Mouse (Mus musculus): Measurements from ENCODE around the gene Nprl2. TPM values are rescaled to one million over a fixed set of nuclear protein-coding genes. Genes with fewer than 3 reads are reported as not detected.
"Not testable (repeated sequence)": the region's sequence is repeated elsewhere in the genome, so short reads cannot be mapped to it uniquely, and the experiment has no call there.

Nprl2 gene
- polyA plus RNA-seq, 1 experiment from 2014 or later: 33.1 TPM

DNA sequence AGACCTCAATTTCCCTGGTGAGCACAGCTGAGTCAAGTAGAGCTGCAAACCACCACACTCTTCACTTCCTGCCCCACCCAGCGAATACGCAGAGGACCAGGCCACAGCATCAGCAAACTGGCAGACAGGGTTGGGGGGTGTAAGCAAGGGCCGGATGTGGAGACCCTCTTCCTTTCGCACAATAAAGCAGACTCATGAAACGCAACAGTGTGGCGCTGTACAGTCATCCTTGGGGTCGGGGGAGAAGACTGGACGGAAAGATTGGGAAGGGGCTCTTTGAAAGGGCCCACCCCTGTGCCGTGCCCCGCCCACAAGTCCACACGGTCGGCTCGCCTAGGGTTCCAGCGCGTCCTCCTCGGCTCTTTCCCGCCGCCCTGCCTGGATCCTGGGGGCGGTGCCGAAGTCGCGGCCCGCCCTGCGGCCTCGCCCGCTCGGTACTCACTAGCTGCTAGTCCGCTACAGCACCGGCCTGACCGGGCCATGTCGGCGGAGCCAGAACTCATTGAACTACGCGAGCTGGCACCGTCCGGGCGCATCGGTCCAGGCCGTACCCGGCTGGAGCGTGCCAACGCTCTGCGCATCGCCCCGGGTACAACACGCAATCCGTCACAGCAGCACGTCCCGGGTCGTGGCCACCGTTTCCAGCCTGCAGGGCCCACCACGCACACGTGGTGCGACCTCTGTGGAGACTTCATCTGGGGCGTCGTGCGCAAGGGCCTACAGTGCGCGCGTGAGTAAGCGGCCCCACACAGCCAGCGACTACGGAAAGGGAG lies 9.3 kb downstream of the Nprl2 start, which contains the start of gene Rassf1:
TSS of gene Rassf1 (plus strand) at position 439 of the 773 bp plus-strand sequence.
- Histone ChIP-seq H3K27me3 (ENCODE audit: insufficient read depth, poor library complexity, severe bottlenecking) (peaks cover 53% of the 10 kb centered on the region), H3K4me3 (peak within 1 kb of the TSS; percentile 70), H3K9me3 (no peaks in the 10 kb centered on the region), H3K4me1 (peaks cover 73% of the 10 kb centered on the region), H3K36me3 (peaks cover 2% of the 10 kb centered on the region), H3K27ac (peak within 1 kb of the TSS; percentile 87)
- DNase-seq (ENCODE audit: low spot score): peak; percentile 88
- WGBS: under 1% methylated on average over 63 of the region's 63 CpGs

DNA sequence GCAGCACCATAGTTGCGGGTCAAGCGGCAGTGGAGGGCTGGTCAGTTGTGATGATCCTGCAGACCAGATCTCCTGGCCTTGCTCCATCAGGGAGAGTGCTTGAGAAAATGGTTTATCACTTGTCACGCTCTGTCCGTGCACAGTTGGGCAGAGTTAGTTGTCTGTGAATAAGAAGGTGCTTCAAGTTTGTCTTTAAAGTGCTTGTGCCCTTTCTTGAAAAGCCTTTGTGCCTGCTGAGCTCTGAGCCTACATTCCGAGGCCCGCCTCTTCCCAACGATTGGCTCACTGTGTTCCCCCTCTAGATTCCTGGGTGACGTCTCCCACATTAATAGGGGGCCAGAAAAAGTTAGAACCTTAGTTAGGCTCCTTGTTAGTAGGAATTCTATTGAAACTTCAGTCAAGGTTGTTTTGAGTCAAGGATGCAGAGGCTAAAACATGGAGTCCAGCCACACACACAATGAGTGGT lies 9.9 kb downstream of the Nprl2 start:
- peaks cover 53% of the 10 kb centered on the region for H3K27me3 ChIP-seq (ENCODE audit: insufficient read depth, poor library complexity, severe bottlenecking)
- 11% methylated on average over 8 of the region's 8 CpGs for WGBS
- peaks cover 73% of the 10 kb centered on the region for H3K4me1 ChIP-seq
- no peak for DNase-seq (ENCODE audit: low spot score)
- peak overlapping the region; percentile 70 for H3K4me3 ChIP-seq
- H3K27ac ChIP-seq: peak overlapping the region; percentile 87
- H3K9me3 ChIP-seq: no peaks in the 10 kb centered on the region
- peaks cover 6% of the 10 kb centered on the region for H3K36me3 ChIP-seq

DNA sequence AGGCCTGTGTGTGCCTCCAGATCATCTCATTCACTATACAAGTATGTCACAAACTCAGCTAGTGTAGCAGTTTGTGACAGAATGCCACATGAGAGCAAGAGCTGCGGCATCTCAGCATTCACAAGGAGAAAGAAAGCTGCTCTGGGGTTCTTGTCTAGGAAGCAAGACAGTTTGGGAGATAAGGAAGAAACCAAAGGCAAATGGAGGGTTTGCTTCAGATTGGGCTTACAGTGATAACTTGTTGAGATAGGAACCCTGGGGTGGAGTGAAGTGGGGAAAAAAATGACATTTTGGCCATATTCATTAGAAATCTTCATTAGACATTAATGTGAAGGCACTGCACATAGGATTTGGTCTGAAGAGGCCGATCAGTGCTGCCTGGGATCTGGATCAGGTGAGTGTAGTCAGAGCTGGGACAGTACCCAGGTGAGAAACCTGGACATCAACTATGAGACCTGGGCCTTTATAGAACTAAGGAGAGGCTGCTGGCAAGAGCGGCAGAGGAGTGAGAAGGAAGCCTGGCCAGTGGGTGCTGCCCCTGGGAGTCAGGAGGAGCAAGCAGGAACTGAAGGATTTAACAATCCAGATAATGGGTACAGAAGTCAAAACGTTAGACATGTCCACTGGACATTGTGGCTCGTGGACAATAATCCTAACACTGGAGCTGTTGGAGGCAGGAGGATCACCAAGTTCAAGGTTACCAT lies 10.8 kb downstream of the Nprl2 start:
- H3K4me3 ChIP-seq: peak overlapping the region; percentile 84; the same call in 1 of the 2 replicates

DNA sequence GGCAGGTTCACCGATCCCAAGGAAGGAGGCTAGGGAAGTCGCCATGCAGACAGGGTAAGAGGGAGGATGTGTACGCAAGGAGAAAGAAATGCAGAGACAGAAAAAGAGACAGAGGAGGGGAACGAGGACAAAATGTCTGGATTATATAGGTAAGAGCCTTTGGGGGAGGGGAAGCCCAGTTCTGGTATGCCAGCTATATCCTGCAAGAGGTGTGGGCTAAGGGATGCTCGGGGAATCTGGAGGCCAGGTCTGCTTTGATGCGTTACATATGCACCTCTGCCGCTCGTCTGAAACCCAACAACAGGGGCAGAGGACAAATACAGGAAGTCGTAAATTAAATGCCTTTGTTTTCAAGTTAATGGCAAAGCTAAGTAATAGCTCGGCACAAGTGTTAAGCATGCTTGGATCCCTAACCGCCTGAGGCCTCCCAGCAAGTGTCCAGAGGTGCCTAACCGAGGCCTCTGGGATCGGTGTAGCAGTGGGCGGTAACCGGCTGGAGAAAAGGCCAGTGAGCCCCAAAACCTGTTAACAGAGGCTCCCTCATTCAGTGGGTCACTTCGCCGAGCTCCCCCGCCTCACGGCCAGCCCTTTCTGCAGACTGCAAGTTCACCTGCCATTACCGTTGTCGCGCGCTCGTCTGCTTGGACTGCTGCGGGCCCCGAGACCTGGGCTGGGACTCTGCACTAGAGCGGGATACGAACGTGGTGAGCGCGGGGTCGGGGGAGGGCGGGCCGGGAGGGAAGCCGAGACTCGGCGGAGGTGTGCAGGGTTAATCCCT lies 11.7 kb downstream of the Nprl2 start:
- peaks cover 24% of the 10 kb centered on the region for H3K36me3 ChIP-seq
- WGBS: 8% methylated on average over 37 of the region's 37 CpGs
- H3K27ac ChIP-seq: peak overlapping the region; percentile 96
- peaks cover 62% of the 10 kb centered on the region for H3K4me1 ChIP-seq
- DNase-seq (ENCODE audit: low spot score): no peak
- peak overlapping the region; percentile 84 for H3K4me3 ChIP-seq
- peaks cover 38% of the 10 kb centered on the region for H3K27me3 ChIP-seq (ENCODE audit: insufficient read depth, poor library complexity, severe bottlenecking)
- no peaks in the 10 kb centered on the region for H3K9me3 ChIP-seq

More for the DNA sequence above, 10.8 kb downstream of the Nprl2 start:
- Histone ChIP-seq H3K36me3 (peaks cover 15% of the 10 kb centered on the region), H3K27ac (no peak overlapping the region), H3K4me1 (peaks cover 65% of the 10 kb centered on the region), H3K27me3 (ENCODE audit: insufficient read depth, poor library complexity, severe bottlenecking) (peaks cover 47% of the 10 kb centered on the region), H3K9me3 (no peaks in the 10 kb centered on the region)
- DNase-seq (ENCODE audit: low spot score): no peak
- whole genome bisulfite sequencing: 75% methylated on average over 5 of the region's 5 CpGs

DNA sequence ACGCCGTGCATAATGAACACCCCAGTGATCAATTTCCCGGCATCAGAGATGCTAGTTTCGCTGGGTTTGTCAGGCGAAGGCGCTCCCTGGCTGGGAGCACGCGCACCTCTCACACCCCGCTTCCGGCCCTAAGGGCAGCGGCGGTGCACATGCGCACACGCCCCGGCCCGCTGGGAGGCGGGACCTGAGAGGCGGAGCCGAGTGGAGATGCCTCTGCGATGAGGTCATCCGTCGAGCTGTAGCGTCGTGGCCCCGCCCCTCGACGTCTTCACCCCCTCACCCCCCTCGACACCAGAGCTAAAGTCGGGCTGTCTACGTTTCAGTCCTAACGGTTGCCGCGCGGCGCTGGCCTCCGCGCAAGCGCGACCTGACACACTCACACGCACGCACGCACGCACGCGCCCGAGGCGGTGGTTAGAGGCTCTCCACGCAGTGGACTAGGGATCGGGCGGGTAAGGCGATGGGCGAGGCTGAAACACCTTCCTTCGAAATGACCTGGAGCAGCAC lies 12.3 kb downstream of the Nprl2 start:
- peak; percentile 99 for DNase-seq (ENCODE audit: low spot score)
- H3K36me3 ChIP-seq: peaks cover 31% of the 10 kb centered on the region
- peak overlapping the region; percentile 96 for H3K27ac ChIP-seq
- no peaks in the 10 kb centered on the region for H3K9me3 ChIP-seq
- H3K4me3 ChIP-seq: peak overlapping the region; percentile 84
- H3K4me1 ChIP-seq: peaks cover 62% of the 10 kb centered on the region
- 0% methylated on average over 53 of the region's 53 CpGs for WGBS
- peaks cover 32% of the 10 kb centered on the region for H3K27me3 ChIP-seq (ENCODE audit: insufficient read depth, poor library complexity, severe bottlenecking)

DNA sequence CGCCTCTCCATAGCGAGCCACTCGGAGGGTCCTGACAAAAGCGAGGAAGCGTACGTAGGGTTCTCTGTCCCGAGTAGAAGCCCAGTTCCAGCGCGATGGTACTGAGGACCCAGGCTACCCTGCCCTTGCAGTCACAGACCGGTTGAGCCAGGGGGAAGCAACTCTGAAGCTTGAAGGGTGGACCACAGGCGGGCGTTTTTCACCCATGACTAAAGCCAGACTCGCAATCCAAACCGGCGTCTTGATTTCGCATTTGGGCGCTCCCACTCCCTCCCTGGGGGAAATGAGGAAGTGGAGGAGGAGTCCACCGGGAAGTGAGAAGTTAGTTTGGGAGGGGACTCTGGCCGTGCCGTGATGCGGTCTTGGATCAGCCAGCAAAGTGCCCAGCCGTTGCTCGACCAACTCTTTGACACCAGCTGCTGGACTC lies 13.0 kb downstream of the Nprl2 start:
- no peaks in the 10 kb centered on the region for H3K9me3 ChIP-seq
- peak; percentile 87 for DNase-seq (ENCODE audit: low spot score)
- under 1% methylated on average over 23 of the region's 23 CpGs for WGBS

DNA sequence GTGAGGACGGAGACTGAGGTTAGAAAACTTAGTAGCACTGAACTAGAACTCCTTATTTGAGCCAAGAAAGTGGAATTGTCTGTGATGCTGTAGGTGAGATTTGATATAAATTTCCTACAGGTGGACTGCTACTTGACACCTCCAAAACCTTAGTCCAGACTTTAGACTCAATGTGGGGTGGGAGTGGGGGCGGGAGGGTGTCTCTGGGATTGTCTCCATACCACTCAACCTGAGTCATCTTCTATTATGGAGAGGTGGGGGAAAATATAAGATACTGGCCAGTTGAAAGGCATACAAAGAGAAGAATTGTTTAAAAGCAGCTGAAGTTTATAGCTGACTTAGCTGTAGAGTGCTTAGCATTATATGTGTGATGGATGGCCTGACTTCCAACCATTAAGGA lies 13.7 kb downstream of the Nprl2 start:
- H3K9me3 ChIP-seq: no peaks in the 10 kb centered on the region
- H3K27me3 ChIP-seq (ENCODE audit: insufficient read depth, poor library complexity, severe bottlenecking): peaks cover 18% of the 10 kb centered on the region
- WGBS: 38% methylated on average over 2 of the region's 2 CpGs
- no peak for DNase-seq (ENCODE audit: low spot score)
- peak overlapping the region; percentile 84 for H3K4me3 ChIP-seq
- H3K27ac ChIP-seq: peak overlapping the region; percentile 96
- peaks cover 44% of the 10 kb centered on the region for H3K36me3 ChIP-seq
- peaks cover 50% of the 10 kb centered on the region for H3K4me1 ChIP-seq

More for the DNA sequence above, 13.0 kb downstream of the Nprl2 start:
- peaks cover 56% of the 10 kb centered on the region for H3K4me1 ChIP-seq
- peak overlapping the region; percentile 96 for H3K27ac ChIP-seq
- peak overlapping the region; percentile 84 for H3K4me3 ChIP-seq
- H3K36me3 ChIP-seq: peaks cover 37% of the 10 kb centered on the region
- peaks cover 25% of the 10 kb centered on the region for H3K27me3 ChIP-seq (ENCODE audit: insufficient read depth, poor library complexity, severe bottlenecking)

DNA sequence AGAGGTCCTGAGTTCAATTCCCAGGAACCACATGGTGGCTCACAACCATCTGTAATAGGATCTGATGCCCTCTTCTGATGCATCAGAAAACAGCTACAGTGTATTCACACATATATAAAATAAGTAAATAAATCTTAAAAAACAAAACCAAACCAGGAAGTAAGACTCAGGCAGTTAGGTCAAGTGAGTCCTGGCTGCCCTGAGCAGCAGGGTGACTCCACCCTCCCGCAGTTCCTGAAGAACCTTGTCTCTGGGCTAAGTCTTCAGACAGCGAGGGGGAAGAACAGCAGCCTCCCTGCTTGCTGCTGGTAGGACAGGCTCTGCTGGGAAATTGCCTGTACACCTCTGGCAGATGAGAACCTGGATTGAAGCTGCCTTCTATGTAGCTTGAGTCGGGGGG lies 14.3 kb downstream of the Nprl2 start:
- H3K27ac ChIP-seq: peak overlapping the region; percentile 96; the same call in 1 of the 2 replicates
- peak overlapping the region; percentile 84 for H3K4me3 ChIP-seq
- no peak for DNase-seq (ENCODE audit: low spot score)
- H3K9me3 ChIP-seq: no peaks in the 10 kb centered on the region
- H3K4me1 ChIP-seq: peaks cover 43% of the 10 kb centered on the region
- peaks cover 12% of the 10 kb centered on the region; the same call in 1 of the 2 replicates for H3K27me3 ChIP-seq (ENCODE audit: insufficient read depth, poor library complexity, severe bottlenecking)
- peaks cover 50% of the 10 kb centered on the region for H3K36me3 ChIP-seq
- 67% methylated on average over 3 of the region's 3 CpGs for WGBS

DNA sequence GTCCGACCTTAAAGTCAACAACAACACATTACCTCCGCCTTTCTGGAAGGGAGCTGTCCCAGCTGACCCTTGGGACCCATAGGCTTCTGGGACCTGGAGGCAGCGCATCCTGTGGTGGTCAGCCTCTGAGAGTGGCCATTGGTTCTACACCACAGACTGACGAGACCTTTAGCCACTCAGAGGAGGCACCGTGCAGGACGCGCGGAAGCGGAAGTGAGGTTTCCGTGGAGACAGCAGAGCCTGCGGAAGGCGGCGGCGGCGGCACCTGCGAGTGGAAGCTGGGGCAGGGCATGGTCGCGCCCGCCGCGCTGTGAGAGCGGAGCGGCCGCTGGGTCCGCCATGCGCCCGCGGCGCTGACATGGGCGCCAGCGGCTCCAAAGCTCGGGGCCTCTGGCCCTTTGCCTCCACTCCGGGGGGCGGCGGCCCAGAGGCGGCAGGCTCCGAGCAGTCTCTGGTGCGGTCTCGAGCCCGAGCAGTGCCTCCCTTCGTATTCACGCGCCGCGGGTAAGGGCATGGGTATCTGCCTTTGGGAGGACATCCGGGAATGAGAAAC lies 21.1 kb downstream of the Nprl2 start, which contains the start of gene Tusc2:
TSS of gene Tusc2 (plus strand) at position 227 of the 553 bp plus-strand sequence.
- Histone ChIP-seq H3K4me1 (peaks cover 38% of the 10 kb centered on the region), H3K36me3 (peaks cover 58% of the 10 kb centered on the region), H3K27ac (peak within 1 kb of the TSS; percentile 85), H3K27me3 (ENCODE audit: insufficient read depth, poor library complexity, severe bottlenecking) (no peaks in the 10 kb centered on the region), H3K9me3 (no peaks in the 10 kb centered on the region), H3K4me3 (peak within 1 kb of the TSS; percentile 91)
- DNase-seq (ENCODE audit: low spot score): peak; percentile 99
- under 1% methylated on average over 46 of the region's 46 CpGs for WGBS

DNA sequence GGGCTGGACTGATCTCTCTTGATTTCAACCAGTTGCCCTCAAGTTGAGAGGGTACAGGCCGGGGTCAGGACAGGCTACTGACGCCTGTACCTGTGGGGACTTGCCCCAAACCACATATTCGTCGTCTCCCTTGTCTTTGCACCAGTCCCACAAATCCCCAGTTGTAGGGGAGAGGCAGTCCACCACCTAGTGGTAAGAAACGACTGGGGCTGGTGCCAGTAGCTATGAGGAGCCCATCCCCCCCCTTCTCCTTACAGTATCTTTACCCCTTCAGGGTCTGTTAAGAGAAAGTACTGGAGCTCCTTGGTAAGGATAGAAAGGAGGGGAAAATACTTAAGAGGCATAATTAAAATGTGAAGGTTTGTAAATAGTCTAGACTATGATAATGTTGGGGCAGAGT lies 23.5 kb downstream of the Nprl2 start:
- peaks cover 37% of the 10 kb centered on the region for H3K36me3 ChIP-seq
- not testable (repeated sequence) for H3K4me3 ChIP-seq; DNase-seq (ENCODE audit: low spot score); H3K9me3 ChIP-seq; H3K27me3 ChIP-seq (ENCODE audit: insufficient read depth, poor library complexity, severe bottlenecking)
- 47% methylated on average over 5 of the region's 5 CpGs for WGBS
- peaks cover 57% of the 10 kb centered on the region for H3K4me1 ChIP-seq
- H3K27ac ChIP-seq: peak overlapping the region; percentile 44; the same call in 1 of the 2 replicates

DNA sequence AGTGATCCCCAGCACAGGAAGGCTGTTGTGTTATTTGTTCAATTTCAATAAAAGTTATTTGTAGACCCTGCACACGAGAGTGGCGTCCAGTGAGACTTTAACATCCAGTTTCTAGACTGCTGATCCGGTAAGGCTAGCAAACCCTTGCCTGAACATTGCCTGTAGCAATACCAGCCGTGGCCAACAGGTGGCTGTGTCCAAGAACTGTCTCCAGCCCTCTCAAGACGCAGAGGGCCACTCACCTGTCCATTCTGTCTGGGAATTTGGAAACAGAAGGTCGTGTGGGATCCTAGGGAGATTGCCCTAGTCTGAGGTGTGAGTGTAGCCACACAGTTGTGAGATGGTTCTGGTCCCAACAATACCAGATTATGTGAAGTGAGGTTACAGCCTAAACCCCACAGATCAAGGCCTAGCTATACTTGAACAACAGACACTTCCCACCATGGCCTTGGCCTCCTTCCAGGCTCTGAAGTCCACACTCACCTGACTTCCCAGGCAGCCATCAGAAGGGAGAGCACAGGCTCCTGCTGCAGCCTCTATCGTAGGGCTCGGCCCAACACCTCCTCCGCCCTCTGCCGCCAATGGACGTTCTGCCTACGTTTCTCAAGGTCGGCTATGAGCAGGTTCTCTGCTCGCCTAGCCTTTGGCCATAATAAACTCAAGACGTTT lies 24.1 kb downstream of the Nprl2 start:
- Histone ChIP-seq H3K4me1 (peaks cover 63% of the 10 kb centered on the region), H3K4me3 (peak overlapping the region; percentile 81; the same call in 1 of the 2 replicates), H3K36me3 (peaks cover 37% of the 10 kb centered on the region), H3K27ac (peak overlapping the region; percentile 97), H3K27me3 (ENCODE audit: insufficient read depth, poor library complexity, severe bottlenecking) (no peaks in the 10 kb centered on the region), H3K9me3 (no peaks in the 10 kb centered on the region)
- no peak for DNase-seq (ENCODE audit: low spot score)
- 54% methylated on average over 15 of the region's 15 CpGs for WGBS
